22 mouse cellular contexts compared by ENCODE assay signal in genomic region chr1:90327237-90327636, GRCm38 (mm10).
DNase-seq lines count a peak whose midpoint lies in the region; ATAC-seq and TF ChIP-seq lines count a peak whose summit lies in the region.
"Had no signal": no experiment of that assay in that cellular context is flagged by ENCODE, and none has a peak within 500 bp of the region (broad histone marks: within the 10 kb centered on the region; RNA-seq: fewer than 3 reads in every experiment).

No protein-coding gene starts in this region.

- ATAC-seq in forebrain, embryonic 13.5 days: peak; percentile 69
- ATAC-seq in limb, embryonic 11.5 days (ENCODE audit: insufficient number of reproducible peaks, low FRiP score, low TSS enrichment, low read depth): no peak
- peak; percentile 71 for ATAC-seq in forebrain, postnatal 0 days

- WGBS in forebrain, embryonic 13.5 days: 45% methylated on average over 6 of the region's 6 CpGs
- 67% methylated on average over 6 of the region's 6 CpGs for WGBS in forebrain, embryonic 10.5 days
- 49% methylated on average over 6 of the region's 6 CpGs for WGBS in limb, embryonic 11.5 days
- WGBS in limb, embryonic 10.5 days: 61% methylated on average over 6 of the region's 6 CpGs
- 42% methylated on average over 6 of the region's 6 CpGs for WGBS in forebrain, postnatal 0 days

- no peaks in the 10 kb centered on the region for H3K36me3 ChIP-seq in forebrain, embryonic 13.5 days (ENCODE audit: poor library complexity, severe bottlenecking)
- no peaks in the 10 kb centered on the region for H3K36me3 ChIP-seq in forebrain, embryonic 10.5 days (replicated peaks)
- H3K36me3 ChIP-seq in limb, embryonic 11.5 days (ENCODE audit: control insufficient read depth, insufficient read depth, low read length): no peaks in the 10 kb centered on the region
- no peaks in the 10 kb centered on the region for H3K36me3 ChIP-seq in limb, embryonic 10.5 days
- no peaks in the 10 kb centered on the region for H3K36me3 ChIP-seq in forebrain, postnatal 0 days (ENCODE audit: insufficient read depth)
- H3K36me3 ChIP-seq: embryonic facial prominence, embryonic 10.5 days had no signal

- no peaks in the 10 kb centered on the region for H3K27me3 ChIP-seq in forebrain, embryonic 13.5 days
- 0 out of 2 replicates have a peak, but pooled peaks cover 10% of the 10 kb centered on the region for H3K27me3 ChIP-seq in forebrain, embryonic 10.5 days (ENCODE audit: poor library complexity, severe bottlenecking)
- H3K27me3 ChIP-seq in limb, embryonic 11.5 days (ENCODE audit: control insufficient read depth, insufficient read depth, low read length): no peaks in the 10 kb centered on the region
- H3K27me3 ChIP-seq in limb, embryonic 10.5 days (ENCODE audit: low read depth, poor library complexity, severe bottlenecking): peaks cover 15% of the 10 kb centered on the region; the same call in 1 of the 2 replicates
- no peaks in the 10 kb centered on the region for H3K27me3 ChIP-seq in forebrain, postnatal 0 days (ENCODE audit: insufficient read depth, low read length)

- no peak overlapping the region for H3K9ac ChIP-seq in forebrain, embryonic 13.5 days
- H3K9ac ChIP-seq in limb, embryonic 11.5 days (ENCODE audit: low read length): no peak overlapping the region
- H3K9ac ChIP-seq in forebrain, postnatal 0 days: no peak overlapping the region

- no peak for TF ChIP-seq CTCF in forebrain, postnatal 0 days (IDR thresholded peaks at IDR 0.05; ENCODE audit: low read depth)

- H3K27ac ChIP-seq in forebrain, embryonic 13.5 days: peak overlapping the region; percentile 61; the same call in 1 of the 2 replicates
- H3K27ac ChIP-seq in forebrain, embryonic 10.5 days: no peak overlapping the region
- H3K27ac ChIP-seq in limb, embryonic 11.5 days (replicated peaks; ENCODE audit: low read depth, low read length): no peak overlapping the region
- no peak overlapping the region for H3K27ac ChIP-seq in limb, embryonic 10.5 days
- H3K27ac ChIP-seq in forebrain, postnatal 0 days (ENCODE audit: low read depth, low read length): no peak overlapping the region
- H3K27ac ChIP-seq: embryonic facial prominence, embryonic 10.5 days; kidney, postnatal 0 days had no signal

- DNase-seq in forebrain, embryonic 10.5 days (ENCODE audit: extremely low spot score, low spot score): no peak
- peak; percentile 43 for DNase-seq in limb, embryonic 11.5 days (ENCODE audit: low spot score)
- DNase-seq in limb, embryonic 10.5 days (ENCODE audit: low spot score): no peak
- DNase-seq in brain, adult 2 months (ENCODE audit: low read depth, low spot score): peak; percentile 36
- DNase-seq in forebrain, postnatal 0 days: peak; percentile 56
- no peak for DNase-seq in liver
- DNase-seq: adrenal gland, postnatal 10 days; cerebellum, adult 8-10 months; cerebellum, postnatal 36 days; gastrocnemius, postnatal 14 days; heart, adult 11 months; kidney, adult 18-20 months; layer of hippocampus, postnatal 36 days; lung, postnatal 4 days; right cerebral cortex, postnatal 25 days; spleen, adult 18-20 months; thymus, adult 2 months; thymus, postnatal 4 days had no signal

- H3K9me3 ChIP-seq in forebrain, embryonic 13.5 days (replicated peaks): no peaks in the 10 kb centered on the region
- H3K9me3 ChIP-seq in forebrain, embryonic 10.5 days: no peaks in the 10 kb centered on the region
- no peaks in the 10 kb centered on the region for H3K9me3 ChIP-seq in limb, embryonic 11.5 days (ENCODE audit: control insufficient read depth, low read length)
- H3K9me3 ChIP-seq in limb, embryonic 10.5 days (replicated peaks): no peaks in the 10 kb centered on the region
- no peaks in the 10 kb centered on the region for H3K9me3 ChIP-seq in forebrain, postnatal 0 days (ENCODE audit: low read length)
- H3K9me3 ChIP-seq: embryonic facial prominence, embryonic 10.5 days had no signal

- peaks cover 24% of the 10 kb centered on the region for H3K4me1 ChIP-seq in forebrain, embryonic 13.5 days
- peaks cover 27% of the 10 kb centered on the region for H3K4me1 ChIP-seq in forebrain, embryonic 10.5 days
- H3K4me1 ChIP-seq in limb, embryonic 11.5 days (ENCODE audit: control insufficient read depth, insufficient read depth, low read length): peaks cover 3% of the 10 kb centered on the region; the same call in 1 of the 2 replicates
- H3K4me1 ChIP-seq in limb, embryonic 10.5 days: peaks cover 23% of the 10 kb centered on the region
- H3K4me1 ChIP-seq in forebrain, postnatal 0 days (ENCODE audit: insufficient read depth): no peaks in the 10 kb centered on the region

- H3K4me3 ChIP-seq in forebrain, embryonic 13.5 days: no peak overlapping the region
- H3K4me3 ChIP-seq in forebrain, embryonic 10.5 days: no peak overlapping the region
- H3K4me3 ChIP-seq in limb, embryonic 11.5 days (ENCODE audit: low read depth, low read length): no peak overlapping the region
- no peak overlapping the region for H3K4me3 ChIP-seq in limb, embryonic 10.5 days
- no peak overlapping the region for H3K4me3 ChIP-seq in forebrain, postnatal 0 days (ENCODE audit: low read depth, low read length)
- H3K4me3 ChIP-seq: embryonic facial prominence, embryonic 10.5 days had no signal

- H3K4me2 ChIP-seq in forebrain, embryonic 13.5 days: no peak overlapping the region
- no peak overlapping the region for H3K4me2 ChIP-seq in limb, embryonic 11.5 days (ENCODE audit: low read depth, severe bottlenecking)
- no peak overlapping the region for H3K4me2 ChIP-seq in forebrain, postnatal 0 days (ENCODE audit: low read depth)
- H3K4me2 ChIP-seq: heart, embryonic 11.5 days had no signal

Comparison
In these comparisons a context has a peak if more than half of its experiments do, and no peak if none do; other contexts are left out.
1. DNase-seq: peak in limb, embryonic 11.5 days (single experiment), brain, adult 2 months (single experiment) and forebrain, postnatal 0 days (single experiment); none in forebrain, embryonic 10.5 days (single experiment), limb, embryonic 10.5 days (single experiment) and liver (single experiment).